Mouse (Mus musculus) liver, embryonic 14.5 days (tissue): ENCODE measurements around the gene Akap13. TPM values are rescaled to one million over a fixed set of nuclear protein-coding genes. Genes with fewer than 3 reads are reported as not detected.

Experiments
- ATAC-seq: fragments of 200-750 bp; cut with Nextera tagmentation; 2 replicates; pipeline ENCODE4 v1.8.0; 2017; ENCODE audit warnings: moderate number of reproducible peaks, mild to moderate bottlenecking, moderate library complexity; ENCODE audit not compliant: insufficient read depth
- DNase-seq, 3 experiments: peaks; one replicate each; pipeline ENCODE4 v3.0.0-alpha.2; 2012 to 2013; ENCODE audit warnings: low read depth in 3 of 3, low spot score in 3 of 3
- H3K27ac ChIP-seq: fragments of 300-500 bp; sonication (generic); 2 replicates; pipeline ENCODE4 v1.5.1; 2014; ENCODE audit warnings: moderate library complexity, mild to moderate bottlenecking, control low read depth, inconsistent platforms
- H3K27me3 ChIP-seq: fragments of 300-500 bp; sonication (generic); 2 replicates; pipeline ENCODE4 v1.6.1; 2014; ENCODE audit warnings: mild to moderate bottlenecking, low read length, moderate library complexity; ENCODE audit not compliant: control insufficient read depth, insufficient read depth
- H3K36me3 ChIP-seq: fragments of 300-500 bp; sonication (generic); replicated peaks from 2 replicates; pipeline ENCODE4 v1.6.1; 2014; ENCODE audit warnings: low read depth; ENCODE audit not compliant: control insufficient read depth, insufficient read depth
- H3K4me1 ChIP-seq, 2 experiments: fragments of 200-500 bp in 1 of 2; fragments of 300-500 bp in 1 of 2; sonication (generic) in 1 of 2; replicated peaks; 2 replicates each; pipeline ENCODE4 v1.6.1; 2012 to 2014; ENCODE audit warnings: antibody characterized with exemption in 1 of 2, inconsistent platforms in 1 of 2, low read length in 1 of 2; ENCODE audit not compliant: control insufficient read depth in 2 of 2, insufficient read depth in 2 of 2
- H3K4me2 ChIP-seq: fragments of 300-500 bp; sonication (generic); 2 replicates; pipeline ENCODE4 v1.6.1; 2014; ENCODE audit warnings: low read depth, mild to moderate bottlenecking, control low read depth, moderate library complexity
- H3K4me3 ChIP-seq, 2 experiments: fragments of 200-500 bp in 1 of 2; fragments of 300-500 bp in 1 of 2; sonication (generic) in 1 of 2; 2 replicates each; pipeline ENCODE4 v1.5.1; 2012 to 2014; ENCODE audit warnings: low read depth in 2 of 2, low read length in 2 of 2, mild to moderate bottlenecking in 2 of 2, control low read depth in 1 of 2, inconsistent platforms in 1 of 2, moderate library complexity in 1 of 2; ENCODE audit not compliant: insufficient read depth in 1 of 2
- H3K9ac ChIP-seq: fragments of 300-500 bp; sonication (generic); replicated peaks from 2 replicates; pipeline ENCODE4 v1.6.1; 2014; ENCODE audit warnings: mild to moderate bottlenecking, control low read depth, moderate library complexity
- H3K9me3 ChIP-seq: fragments of 300-500 bp; sonication (generic); 2 replicates; pipeline ENCODE4 v1.6.1; 2016; ENCODE audit warnings: low read length, mixed read lengths; ENCODE audit not compliant: control insufficient read depth
- CTCF ChIP-seq: IDR thresholded peaks from 2 replicates; pipeline ENCODE4 v1.5.1; 2016; ENCODE audit warnings: antibody characterized with exemption, low read depth, control low read depth
- EP300 ChIP-seq: IDR thresholded peaks from 2 replicates; pipeline ENCODE4 v1.6.1; 2016; ENCODE audit warnings: antibody characterized with exemption, low read depth
- WGBS: fragments of 180-500 bp; shearing (Covaris S2); extraction: QIAGEN DNeasy Blood & Tissue Kit; methylation state at CpG from one replicate; pipeline ENCODE4 v1.1.7; 2014; ENCODE audit not compliant: insufficient replicate concordance; 5-methylcytosine and 5-hydroxymethylcytosine counted together
- polyA plus RNA-seq, 2 experiments: library from polyadenylated mRNA; depleted of rRNA in 1 of 2; stranded (reverse) in 1 of 2; unstranded in 1 of 2; fragments of >200 nt; fragmentation: Nextera tagmentation in 1 of 2; extraction: Ambion mirVana in 1 of 2; gene quantifications; 2 replicates each; pipeline versions ENCODE4 v1.2.1 to v1.2.3; 2012 to 2014

The Akap13 gene
- polyA plus RNA-seq, 2 experiments: 9.0 to 28.1 TPM

- no peak overlapping the region for H3K27ac ChIP-seq
- no peaks in the 10 kb centered on the region for H3K27me3 ChIP-seq
- H3K4me3 ChIP-seq: no peak overlapping the region
- H3K4me2 ChIP-seq: no peak overlapping the region
- H3K4me1 ChIP-seq: peaks cover under 1 to 8% of the 10 kb centered on the region in 2 experiments; a peak in 3 of 4 replicates
- H3K36me3 ChIP-seq: no peaks in the 10 kb centered on the region
- DNase-seq (no peak), ATAC-seq (no peak)
- TF ChIP-seq CTCF (no peak), EP300 (no peak)
- H3K9me3 ChIP-seq: no peaks in the 10 kb centered on the region
- 54% methylated on average over 3 of the region's 3 CpGs for WGBS
- no peak overlapping the region for H3K9ac ChIP-seq
Observed at GRCm38 (mm10) chr7:75632941-75633340, 177.6 kb downstream of the Akap13 start.

- no peaks in the 10 kb centered on the region for H3K27me3 ChIP-seq
- no peak for ATAC-seq
- DNase-seq: no peak
- H3K27ac ChIP-seq: no peak overlapping the region
- H3K4me1 ChIP-seq: peaks cover 0 to 7% of the 10 kb centered on the region in 2 experiments; a peak in 2 of 4 replicates
- TF ChIP-seq EP300 (no peak), CTCF (no peak)
- H3K9ac ChIP-seq: no peak overlapping the region
- no peaks in the 10 kb centered on the region for H3K36me3 ChIP-seq
- H3K4me2 ChIP-seq: no peak overlapping the region
- H3K9me3 ChIP-seq: no peaks in the 10 kb centered on the region
- H3K4me3 ChIP-seq: no peak overlapping the region
Observed at GRCm38 (mm10) chr7:75633393-75633792, 178.1 kb downstream of the Akap13 start.

GRCm38 (mm10) chr7:75633807-75634526, 178.6 kb downstream of the Akap13 start:
- TF ChIP-seq CTCF: no peak
- no peak for TF ChIP-seq EP300
- ATAC-seq (no peak), DNase-seq (no peak)
- H3K9me3 ChIP-seq: no peaks in the 10 kb centered on the region
- H3K4me2 ChIP-seq: no peak overlapping the region
- H3K36me3 ChIP-seq: no peaks in the 10 kb centered on the region
- H3K4me1 ChIP-seq: peaks cover 0 to 7% of the 10 kb centered on the region in 2 experiments; a peak in 2 of 4 replicates
- no peak overlapping the region for H3K27ac ChIP-seq
- H3K27me3 ChIP-seq: no peaks in the 10 kb centered on the region
- WGBS: 85% methylated on average over 7 of the region's 7 CpGs
- H3K4me3 ChIP-seq: no peak overlapping the region
- H3K9ac ChIP-seq: no peak overlapping the region

GRCm38 (mm10) chr7:75638769-75639168, 183.4 kb downstream of the Akap13 start:
- no peak overlapping the region for H3K27ac ChIP-seq
- H3K4me3 ChIP-seq: no peak overlapping the region
- H3K9me3 ChIP-seq: no peaks in the 10 kb centered on the region
- H3K36me3 ChIP-seq: no peaks in the 10 kb centered on the region; the same call in 1 of the 2 replicates
- ATAC-seq: no peak
- no peak overlapping the region for H3K4me2 ChIP-seq
- TF ChIP-seq CTCF: no peak
- no peak for TF ChIP-seq EP300
- peaks cover 8 to 13% of the 10 kb centered on the region in 2 experiments for H3K4me1 ChIP-seq
- 28% methylated on average over 3 of the region's 3 CpGs for WGBS
- H3K27me3 ChIP-seq: no peaks in the 10 kb centered on the region
- DNase-seq: no peak
- no peak overlapping the region for H3K9ac ChIP-seq

- Histone ChIP-seq H3K4me1 (peaks cover 8 to 16% of the 10 kb centered on the region in 2 experiments), H3K27me3 (no peaks in the 10 kb centered on the region), H3K27ac (no peak overlapping the region), H3K36me3 (no peaks in the 10 kb centered on the region; the same call in 1 of the 2 replicates), H3K4me3 (no peak overlapping the region), H3K4me2 (no peak overlapping the region), H3K9me3 (no peaks in the 10 kb centered on the region), H3K9ac (no peak overlapping the region)
- ATAC-seq (peak; percentile 38; the same call in 1 of the 2 replicates), DNase-seq (peak; percentile 43 to 55 (median 51))
- no peak for TF ChIP-seq EP300
- peak; percentile 77 for TF ChIP-seq CTCF
- WGBS: 29% methylated on average over 3 of the region's 3 CpGs
Observed at GRCm38 (mm10) chr7:75639541-75639940, 184.2 kb downstream of the Akap13 start.
